Mouse (Mus musculus) thymus, adult 2 months (tissue): ENCODE measurements at regions not wholly inside any gene's neighbourhood (a gene's known extent, or its start where the extent isn't known, plus 50 kb on each side); places are given as distances from the start of the nearest gene placed in this dataset.

Experiments used
- CTCF ChIP-seq: fragments of 200-500 bp; IDR thresholded peaks from 2 replicates; pipeline ENCODE4 v1.5.1; 2012; ENCODE audit warnings: mild to moderate bottlenecking, control low read depth, low read length, moderate library complexity, borderline replicate concordance; ENCODE audit not compliant: control insufficient read depth, poor library complexity, insufficient read depth; ENCODE audit errors: extremely low read depth
- POLR2A ChIP-seq: fragments of 200-500 bp; IDR thresholded peaks from 2 replicates; pipeline ENCODE4 v1.6.1; 2012; ENCODE audit warnings: mild to moderate bottlenecking, low read length, control low read depth, moderate library complexity; ENCODE audit not compliant: control insufficient read depth, poor library complexity, insufficient read depth; ENCODE audit errors: extremely low read depth

- TF ChIP-seq CTCF (no peak), POLR2A (no peak)
These were observed 295.7 kb upstream of the Cited2 start for GRCm38 (mm10) chr10:17427316-17427715.
